Mouse (Mus musculus) midbrain, embryonic 12.5 days (tissue): ENCODE measurements at regions not wholly inside any gene's neighbourhood (a gene's known extent, or its start where the extent isn't known, plus 50 kb on each side); places are given as distances from the start of the nearest gene placed in this dataset.

ENCODE experiments used
- ATAC-seq: fragments of 200-750 bp; cut with Nextera tagmentation; 2 replicates; pipeline ENCODE4 v1.8.0; 2017; ENCODE audit warnings: low read depth, moderate TSS enrichment, moderate library complexity; ENCODE audit not compliant: low FRiP score
- H3K27ac ChIP-seq: fragments of 300-500 bp; sonication (generic); replicated peaks from 2 replicates; pipeline ENCODE4 v1.5.1; 2016; ENCODE audit warnings: mild to moderate bottlenecking
- H3K27me3 ChIP-seq: fragments of 300-500 bp; sonication (generic); 2 replicates; pipeline ENCODE4 v1.6.1; 2016; ENCODE audit warnings: mild to moderate bottlenecking
- H3K36me3 ChIP-seq: fragments of 300-500 bp; sonication (generic); 2 replicates; pipeline ENCODE4 v1.6.1; 2016
- H3K4me1 ChIP-seq: fragments of 300-500 bp; sonication (generic); 2 replicates; pipeline ENCODE4 v1.6.1; 2016
- H3K4me2 ChIP-seq: fragments of 300-500 bp; sonication (generic); replicated peaks from 2 replicates; pipeline ENCODE4 v1.6.1; 2016; ENCODE audit warnings: mild to moderate bottlenecking, moderate library complexity
- H3K4me3 ChIP-seq: fragments of 300-500 bp; sonication (generic); 2 replicates; pipeline ENCODE4 v1.5.1; 2016; ENCODE audit warnings: mild to moderate bottlenecking
- H3K9ac ChIP-seq: fragments of 300-500 bp; sonication (generic); replicated peaks from 2 replicates; pipeline ENCODE4 v1.6.1; 2016; ENCODE audit warnings: mild to moderate bottlenecking, moderate library complexity
- H3K9me3 ChIP-seq: fragments of 300-500 bp; sonication (generic); 2 replicates; pipeline ENCODE4 v1.6.1; 2016; ENCODE audit warnings: mild to moderate bottlenecking
- WGBS: fragments of 180-500 bp; shearing (Covaris S2); methylation state at CpG from one replicate; pipeline ENCODE4 v1.1.7; 2016; 5-methylcytosine and 5-hydroxymethylcytosine counted together

DNA sequence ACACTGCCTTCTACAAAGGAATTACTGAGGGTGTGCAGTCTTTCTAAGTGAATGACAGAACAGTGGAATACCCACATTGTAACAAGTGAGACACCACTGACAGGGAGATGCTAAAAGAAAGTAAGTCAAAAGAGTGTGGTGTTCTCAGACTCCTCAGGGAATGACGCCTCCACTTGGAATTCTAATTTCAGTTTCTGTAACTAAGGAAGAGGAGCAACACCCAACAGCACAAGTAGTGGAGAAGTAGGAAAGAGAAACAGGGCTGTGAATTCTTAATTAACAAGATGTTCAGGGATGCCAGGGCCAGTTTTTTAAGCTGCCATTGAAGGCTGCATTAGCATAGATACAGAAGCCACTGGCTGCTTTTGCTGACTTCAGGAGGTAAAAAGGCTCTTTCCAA lies 81.4 kb downstream of the Fscb start:
- no peak for ATAC-seq
- no peak overlapping the region for H3K4me2 ChIP-seq
- no peak overlapping the region for H3K9ac ChIP-seq
- H3K27ac ChIP-seq, result no peak overlapping the region
- H3K9me3 ChIP-seq, result no peaks in the 10 kb centered on the region
- WGBS, result 86% methylated on average over 1 of the region's 1 CpGs
- H3K27me3 ChIP-seq, result no peaks in the 10 kb centered on the region
- no peaks in the 10 kb centered on the region for H3K36me3 ChIP-seq
- H3K4me1 ChIP-seq, result no peaks in the 10 kb centered on the region
- no peak overlapping the region for H3K4me3 ChIP-seq

GRCm38 (mm10) chr12:64389766-64390445 lies 84.6 kb downstream of the Fscb start:
- no peak overlapping the region for H3K27ac ChIP-seq
- no peak overlapping the region for H3K9ac ChIP-seq
- no peaks in the 10 kb centered on the region for H3K9me3 ChIP-seq
- WGBS, result 80% methylated on average over 9 of the region's 9 CpGs
- peak; percentile 44; the same call in 1 of the 2 replicates for ATAC-seq
- no peaks in the 10 kb centered on the region for H3K27me3 ChIP-seq
- H3K36me3 ChIP-seq, result no peaks in the 10 kb centered on the region
- no peaks in the 10 kb centered on the region for H3K4me1 ChIP-seq
- H3K4me3 ChIP-seq, result no peak overlapping the region
- no peak overlapping the region for H3K4me2 ChIP-seq

DNA sequence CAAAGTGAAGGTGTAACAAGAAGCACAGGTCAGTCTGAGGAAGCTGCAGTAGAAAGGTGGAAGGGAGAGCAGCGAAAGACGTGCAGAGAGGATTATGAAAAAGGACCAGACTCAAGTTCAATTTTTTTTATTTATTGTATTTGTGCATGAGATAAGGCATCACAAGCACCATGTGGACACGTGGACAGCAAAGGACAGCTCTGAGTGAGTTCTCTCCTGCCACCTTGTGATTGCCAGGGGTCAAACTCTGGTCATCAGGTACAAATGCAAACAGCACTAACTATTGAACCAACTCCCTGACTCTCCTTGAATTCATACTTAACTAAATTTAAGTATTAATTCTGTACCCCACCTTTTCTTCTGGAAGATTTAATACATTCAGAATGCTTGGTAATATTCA lies 109.5 kb downstream of the Fscb start:
- H3K4me3 ChIP-seq, result no peak overlapping the region
- H3K27me3 ChIP-seq, result no peaks in the 10 kb centered on the region
- H3K27ac ChIP-seq, result no peak overlapping the region
- H3K4me2 ChIP-seq, result no peak overlapping the region
- H3K36me3 ChIP-seq, result no peaks in the 10 kb centered on the region
- H3K4me1 ChIP-seq, result no peaks in the 10 kb centered on the region
- WGBS, result 80% methylated on average over 3 of the region's 3 CpGs
- no peaks in the 10 kb centered on the region for H3K9me3 ChIP-seq
- H3K9ac ChIP-seq, result no peak overlapping the region
- no peak for ATAC-seq

DNA sequence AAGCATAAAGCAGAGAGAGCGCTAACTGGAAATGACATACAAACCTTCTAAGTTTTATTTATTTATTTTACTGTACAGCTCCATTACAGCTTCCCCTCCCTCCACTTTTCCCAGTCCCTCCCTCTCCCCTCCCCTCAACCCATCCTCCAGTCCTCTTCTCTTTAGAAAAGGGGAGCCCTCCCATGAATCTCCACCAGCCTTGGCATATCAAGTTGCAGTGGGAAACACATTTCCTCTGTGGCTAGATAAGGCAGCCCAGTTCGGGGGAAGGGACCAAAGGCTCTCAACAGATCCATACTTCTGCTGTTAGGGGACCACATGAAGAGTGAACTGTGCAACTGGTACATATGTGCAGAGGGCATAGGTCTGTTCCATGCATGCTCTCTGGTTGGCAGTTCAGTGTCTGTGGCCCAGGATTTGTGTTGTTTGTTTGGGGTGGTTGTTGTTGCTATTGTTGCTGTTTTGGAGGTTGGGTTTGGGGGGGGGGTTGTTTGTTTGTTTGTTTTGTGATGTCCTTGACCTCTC lies 112.8 kb downstream of the Fscb start:
- no peak for ATAC-seq
- Histone ChIP-seq H3K27ac (no peak overlapping the region), H3K9me3 (no peaks in the 10 kb centered on the region), H3K36me3 (no peaks in the 10 kb centered on the region), H3K4me3 (no peak overlapping the region), H3K4me2 (no peak overlapping the region), H3K4me1 (no peaks in the 10 kb centered on the region), H3K9ac (no peak overlapping the region), H3K27me3 (no peaks in the 10 kb centered on the region)
- WGBS, result 64% methylated on average over 2 of the region's 2 CpGs

DNA sequence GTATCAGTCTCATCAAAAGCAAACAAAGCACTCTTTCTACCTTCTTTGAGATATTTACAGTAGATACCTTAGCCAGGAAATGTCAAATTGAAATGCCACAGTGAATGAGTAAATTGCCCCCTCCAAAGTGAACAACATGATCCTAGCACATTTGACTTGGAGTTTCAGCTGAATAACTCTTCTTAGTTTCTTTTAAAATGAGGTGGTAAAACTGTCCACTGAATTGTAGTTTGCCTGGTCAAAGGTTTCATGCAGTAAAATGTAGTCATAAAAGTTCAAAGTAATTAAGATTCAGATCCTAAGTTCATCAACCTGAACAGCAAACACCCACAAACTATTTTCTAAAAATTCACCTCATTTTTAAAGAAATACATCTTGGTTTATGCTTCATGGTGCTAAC lies 113.8 kb downstream of the Fscb start:
- H3K9me3 ChIP-seq, result no peaks in the 10 kb centered on the region
- ATAC-seq, result no peak
- H3K27ac ChIP-seq, result no peak overlapping the region
- H3K27me3 ChIP-seq, result no peaks in the 10 kb centered on the region
- no peak overlapping the region for H3K4me3 ChIP-seq
- H3K9ac ChIP-seq, result no peak overlapping the region
- H3K4me2 ChIP-seq, result no peak overlapping the region
- no peaks in the 10 kb centered on the region for H3K36me3 ChIP-seq
- H3K4me1 ChIP-seq, result no peaks in the 10 kb centered on the region

DNA sequence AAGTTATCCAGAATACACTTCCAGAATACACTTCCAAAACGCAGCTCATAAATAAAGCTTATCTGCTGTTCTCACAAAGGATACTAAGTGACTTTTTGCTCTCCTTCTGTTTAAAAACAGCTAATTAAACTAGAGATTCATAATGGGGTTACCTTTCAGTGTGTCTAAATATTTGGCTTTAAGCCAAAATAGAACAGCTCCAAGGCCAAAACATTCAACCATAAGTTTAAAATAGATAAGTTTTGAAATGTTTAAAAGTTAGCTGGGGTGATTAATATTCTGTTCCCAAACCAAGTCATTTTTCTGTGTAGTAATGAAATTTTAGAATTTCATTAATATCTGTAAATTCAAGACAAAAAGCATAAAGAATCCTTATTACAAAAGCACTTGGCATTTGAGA lies 130.7 kb downstream of the Fscb start:
- WGBS, result 84% methylated on average over 1 of the region's 1 CpGs
- Histone ChIP-seq H3K9ac (no peak overlapping the region), H3K36me3 (no peaks in the 10 kb centered on the region), H3K9me3 (0 out of 2 replicates have a peak, but pooled peaks cover 6% of the 10 kb centered on the region), H3K4me3 (no peak overlapping the region), H3K27ac (no peak overlapping the region), H3K4me2 (no peak overlapping the region), H3K27me3 (no peaks in the 10 kb centered on the region), H3K4me1 (no peaks in the 10 kb centered on the region)
- no peak for ATAC-seq

DNA sequence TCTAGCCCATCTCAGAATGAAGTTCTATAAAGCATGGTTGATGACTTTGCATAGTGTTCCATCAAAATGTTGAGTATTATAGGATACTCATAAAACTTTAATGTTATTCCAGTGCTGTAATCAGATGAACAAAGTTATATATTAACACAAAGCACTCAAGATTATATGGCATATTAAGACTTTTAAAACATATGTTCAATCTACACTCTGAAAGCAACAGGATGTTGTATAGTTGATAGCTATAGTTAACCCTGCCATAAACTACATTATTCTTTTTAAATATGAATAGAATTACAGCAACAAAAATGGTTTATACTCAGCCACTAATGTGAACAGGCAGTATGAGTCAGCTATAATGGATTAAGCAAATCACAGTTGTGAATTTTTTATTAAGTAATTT lies 139.3 kb downstream of the Fscb start:
- no peaks in the 10 kb centered on the region for H3K9me3 ChIP-seq
- H3K36me3 ChIP-seq, result no peaks in the 10 kb centered on the region
- no peak overlapping the region for H3K27ac ChIP-seq
- no peak overlapping the region for H3K4me2 ChIP-seq
- H3K4me1 ChIP-seq, result no peaks in the 10 kb centered on the region
- no peak for ATAC-seq
- no peak overlapping the region for H3K9ac ChIP-seq
- H3K27me3 ChIP-seq, result no peaks in the 10 kb centered on the region
- no peak overlapping the region for H3K4me3 ChIP-seq
